Mouse (Mus musculus): ENCODE data around the gene Dbf4. TPM values are rescaled to one million over a fixed set of nuclear protein-coding genes. Genes with fewer than 3 reads are reported as not detected.

The Dbf4 gene
- polyA plus RNA-seq, 1 experiment from 2014 or later, result 43.4 TPM

DNA sequence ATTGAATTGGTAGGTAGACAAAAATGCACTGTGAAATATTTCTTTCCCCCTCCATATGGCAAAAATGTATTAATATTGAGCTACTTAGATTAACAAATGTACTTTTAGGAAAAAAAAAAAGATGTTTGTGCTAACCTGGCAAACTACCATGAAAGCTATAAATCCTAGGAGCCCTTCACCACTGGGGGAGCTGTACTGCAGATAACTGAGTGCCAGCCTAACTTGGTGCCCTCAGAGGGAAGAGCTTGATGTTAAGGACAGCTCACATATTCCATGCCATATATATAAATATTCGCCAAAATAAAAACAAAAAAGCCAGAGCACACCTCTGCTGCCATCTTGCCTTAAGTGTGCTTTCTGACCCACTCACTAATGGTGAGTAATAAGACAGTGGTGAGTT, 60.2 kb downstream of the Dbf4 start:
- Histone ChIP-seq H3K27me3 (no peaks in the 10 kb centered on the region), H3K4me1 (peaks cover 3% of the 10 kb centered on the region; the same call in 1 of the 2 replicates), H3K4me2 (no peak overlapping the region), H3K9me3 (no peaks in the 10 kb centered on the region), H3K36me3 (no peaks in the 10 kb centered on the region), H3K4me3 (no peak overlapping the region), H3K9ac (no peak overlapping the region), H3K27ac (no peak overlapping the region)
- 56% methylated on average over 1 of the region's 1 CpGs for WGBS
- no peak for ATAC-seq (ENCODE audit: insufficient number of reproducible peaks, insufficient read depth, low FRiP score, low TSS enrichment, low read depth)

DNA sequence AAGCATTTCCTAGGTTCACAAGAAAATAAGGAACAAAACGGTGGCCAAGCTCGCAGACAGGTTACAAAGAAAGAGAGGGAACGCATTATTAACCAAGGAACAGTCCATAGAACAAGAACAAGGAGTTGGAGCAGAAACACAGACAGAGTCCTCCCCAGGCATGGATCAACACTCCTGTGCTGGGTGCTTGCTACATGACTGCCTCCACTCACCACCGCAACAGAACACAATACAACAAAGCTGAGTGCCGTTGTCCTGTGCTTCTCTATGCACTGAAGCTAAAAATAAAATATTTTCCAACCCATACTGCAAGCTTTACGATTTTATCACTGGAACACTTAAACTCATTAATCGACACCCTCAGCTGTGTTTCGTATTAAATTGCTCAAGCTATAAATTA, 64.8 kb downstream of the Dbf4 start:
- 83% methylated on average over 8 of the region's 8 CpGs for WGBS

DNA sequence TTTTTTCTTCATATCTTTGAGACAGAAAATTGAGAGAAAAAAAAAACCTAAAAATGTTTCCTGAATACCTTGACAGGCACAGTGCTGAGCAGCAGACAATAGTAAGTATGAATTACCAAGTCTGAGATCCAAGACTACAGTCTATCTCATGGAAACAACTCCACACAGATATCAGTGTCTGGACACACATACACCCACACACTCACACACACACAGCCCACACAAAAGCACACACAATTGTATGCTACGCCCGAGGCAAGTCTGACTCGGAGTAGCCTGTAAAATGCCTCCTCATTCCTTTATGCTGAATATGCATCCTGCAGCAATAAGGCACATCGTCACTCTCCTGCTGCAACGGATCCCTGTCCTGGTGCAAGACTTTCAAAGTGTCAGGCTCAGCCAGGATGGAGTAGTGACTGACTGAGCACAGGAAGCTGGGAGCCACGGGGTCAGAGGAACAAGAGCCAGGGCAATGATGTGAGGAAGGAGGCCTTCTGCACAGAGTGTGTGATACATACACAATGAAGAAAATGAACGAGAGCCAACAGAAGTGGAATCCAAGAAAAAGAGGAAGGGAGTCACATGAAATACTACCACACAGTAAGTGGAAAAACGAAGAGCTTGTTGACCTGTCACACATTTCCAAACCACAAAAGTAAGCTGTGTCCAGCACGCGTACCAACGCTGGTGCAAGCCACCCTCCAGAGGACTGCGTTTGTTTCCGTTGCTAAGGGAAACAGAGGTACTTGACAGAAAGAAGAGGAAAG, 65.4 kb downstream of the Dbf4 start:
- WGBS, result 54% methylated on average over 13 of the region's 13 CpGs
- H3K9ac ChIP-seq, result no peak overlapping the region
- H3K4me2 ChIP-seq, result no peak overlapping the region
- no peak overlapping the region for H3K27ac ChIP-seq
- H3K9me3 ChIP-seq, result no peaks in the 10 kb centered on the region
- H3K27me3 ChIP-seq, result no peaks in the 10 kb centered on the region
- no peak overlapping the region for H3K4me3 ChIP-seq
- no peaks in the 10 kb centered on the region for H3K36me3 ChIP-seq
- H3K4me1 ChIP-seq, result no peaks in the 10 kb centered on the region
- no peak for ATAC-seq (ENCODE audit: insufficient number of reproducible peaks, insufficient read depth, low FRiP score, low TSS enrichment, low read depth)

More for the DNA sequence above, 64.8 kb downstream of the Dbf4 start:
- Histone ChIP-seq H3K9me3 (no peaks in the 10 kb centered on the region), H3K27ac (no peak overlapping the region), H3K27me3 (no peaks in the 10 kb centered on the region), H3K4me1 (no peaks in the 10 kb centered on the region), H3K36me3 (no peaks in the 10 kb centered on the region), H3K4me3 (no peak overlapping the region), H3K4me2 (no peak overlapping the region), H3K9ac (no peak overlapping the region)
- no peak for ATAC-seq (ENCODE audit: insufficient number of reproducible peaks, insufficient read depth, low FRiP score, low TSS enrichment, low read depth)

DNA sequence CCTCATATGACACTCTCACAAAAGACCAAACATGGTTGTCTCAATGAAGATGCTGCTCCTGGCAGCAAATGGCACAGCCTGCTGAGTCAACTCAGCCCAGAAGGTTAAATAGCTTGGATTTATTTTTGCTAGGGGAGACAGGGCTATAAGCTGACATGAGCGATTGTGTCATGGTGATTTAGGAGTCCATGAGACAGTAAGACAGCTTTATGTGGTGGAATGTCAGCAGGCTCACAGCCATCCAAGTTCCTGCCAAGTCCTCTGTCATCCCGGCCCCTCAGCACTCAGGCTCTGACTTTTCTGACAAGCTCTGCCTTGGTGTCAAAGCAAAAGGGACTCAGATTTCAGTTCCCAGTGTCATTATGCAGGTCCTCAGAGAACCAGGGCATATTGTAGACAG, 66.2 kb downstream of the Dbf4 start:
- no peak overlapping the region for H3K4me3 ChIP-seq
- no peak overlapping the region for H3K27ac ChIP-seq
- 53% methylated on average over 2 of the region's 2 CpGs for WGBS
- H3K4me2 ChIP-seq, result no peak overlapping the region
- ATAC-seq (ENCODE audit: insufficient number of reproducible peaks, insufficient read depth, low FRiP score, low TSS enrichment, low read depth), result no peak
- H3K9ac ChIP-seq, result no peak overlapping the region
- H3K9me3 ChIP-seq, result no peaks in the 10 kb centered on the region
- H3K4me1 ChIP-seq, result no peaks in the 10 kb centered on the region
- H3K36me3 ChIP-seq, result no peaks in the 10 kb centered on the region
- no peaks in the 10 kb centered on the region for H3K27me3 ChIP-seq

DNA sequence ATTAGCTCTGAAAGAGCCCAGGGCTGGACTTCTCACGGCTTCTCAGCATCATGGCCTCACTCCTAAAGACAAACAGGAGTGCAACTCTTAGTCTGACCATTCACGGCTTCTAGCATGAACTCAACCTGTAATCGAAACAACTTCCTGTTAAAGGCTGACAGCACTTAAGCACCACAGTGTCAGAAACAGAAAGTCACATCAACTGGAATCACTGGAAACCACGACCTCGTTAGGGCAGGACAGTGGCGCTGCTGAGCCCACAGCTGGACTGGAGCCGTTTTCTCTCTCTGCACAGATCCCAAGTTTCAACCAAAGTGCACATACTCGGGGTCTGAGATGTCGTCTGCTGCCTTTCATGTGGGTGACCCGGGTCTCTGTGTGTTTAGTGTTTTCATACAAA, 73.0 kb downstream of the Dbf4 start:
- 48% methylated on average over 10 of the region's 10 CpGs for WGBS

More for the DNA sequence above, 73.0 kb downstream of the Dbf4 start:
- H3K4me1 ChIP-seq, result no peaks in the 10 kb centered on the region
- no peaks in the 10 kb centered on the region for H3K27me3 ChIP-seq
- H3K27ac ChIP-seq, result no peak overlapping the region
- no peak overlapping the region for H3K4me3 ChIP-seq
- ATAC-seq (ENCODE audit: insufficient number of reproducible peaks, insufficient read depth, low FRiP score, low TSS enrichment, low read depth), result no peak
- H3K36me3 ChIP-seq, result no peaks in the 10 kb centered on the region
- H3K9ac ChIP-seq, result no peak overlapping the region
- H3K4me2 ChIP-seq, result no peak overlapping the region
- H3K9me3 ChIP-seq, result no peaks in the 10 kb centered on the region

Other genes with a start within 250 kb of the Dbf4 start
- gene Adam22, start 54.6 kb downstream of the Dbf4 start, polyA plus RNA-seq (2015; fragmentation: Nextera tagmentation; extraction: Ambion mirVana), result 12.2 and 15.1 TPM in 2 replicates
- gene Slc25a40, start 134 bp upstream of the Dbf4 start, polyA plus RNA-seq (2015; fragmentation: Nextera tagmentation; extraction: Ambion mirVana), result 13.7 and 14.2 TPM in 2 replicates
- gene Rundc3b, start 200.2 kb upstream of the Dbf4 start, polyA plus RNA-seq (2015; fragmentation: Nextera tagmentation; extraction: Ambion mirVana), result 5.4 and 6.0 TPM in 2 replicates
- 0.24 and 1.4 TPM in 2 replicates for gene Abcb1a, start 237.4 kb upstream of the Dbf4 start, polyA plus RNA-seq (2015; fragmentation: Nextera tagmentation; extraction: Ambion mirVana)

Data from embryonic facial prominence, embryonic 13.5 days (tissue).